Mouse (Mus musculus): ENCODE measurements around the gene Ppp1r3d.

- no peak for TF ChIP-seq CTCF (IDR thresholded peaks at IDR 0.05; ENCODE audit: low read depth)
- no peak for TF ChIP-seq EP300 (IDR thresholded peaks at IDR 0.05; ENCODE audit: low read depth)
These were observed 19.6 kb upstream of the Ppp1r3d start for GRCm38 (mm10) chr2:178433903-178434302.
